Mouse (Mus musculus): ENCODE data around the gene Oat. TPM values are rescaled to one million over a fixed set of nuclear protein-coding genes. Genes with fewer than 3 reads are reported as not detected.

Gene Oat
- total RNA-seq, 2 experiments from 2014 or later = 73.8 to 76.2 TPM

DNA sequence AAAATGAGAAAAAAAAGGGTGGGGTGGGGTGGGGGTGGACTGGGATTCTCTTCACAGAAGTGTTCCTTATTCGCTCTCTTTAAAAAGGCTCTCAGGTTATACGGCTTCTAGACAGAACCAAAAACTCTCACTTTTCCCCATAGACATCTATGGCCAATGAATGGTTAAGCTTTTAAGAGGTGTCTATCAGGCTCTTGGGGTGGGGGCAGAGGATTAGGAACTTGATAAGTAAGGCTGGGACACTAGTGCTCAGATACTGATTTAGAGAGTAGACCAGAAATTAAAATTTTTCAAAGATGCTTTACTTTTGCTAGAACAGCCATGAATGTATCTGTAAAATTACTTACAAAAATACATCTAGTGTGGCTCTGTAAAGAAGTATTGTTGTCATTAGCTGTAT lies 18.1 kb upstream of the Oat start:
- no peak for DNase-seq (ENCODE audit: low spot score in 2 of 2)

DNA sequence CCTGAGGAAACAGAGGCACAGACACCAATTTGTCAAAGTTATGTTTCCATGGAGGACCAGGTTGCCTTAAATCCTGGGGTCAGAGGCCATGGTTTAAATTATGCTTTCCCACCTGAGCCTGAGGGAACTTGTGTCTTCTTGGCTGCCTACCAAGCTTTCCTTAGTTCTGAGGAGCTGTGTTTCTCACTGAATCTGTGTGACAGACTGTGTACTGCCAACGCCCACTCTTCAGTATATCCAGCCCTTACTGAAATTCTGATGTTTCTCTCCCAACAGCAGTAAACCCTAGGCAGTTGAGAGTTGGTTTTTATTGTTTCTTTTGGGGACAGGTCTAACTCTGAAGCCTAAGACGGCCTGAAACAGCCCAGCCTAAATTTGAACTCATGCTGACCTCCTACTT lies 17.6 kb upstream of the Oat start:
- DNase-seq (ENCODE audit: low spot score in 2 of 2) = no peak

DNA sequence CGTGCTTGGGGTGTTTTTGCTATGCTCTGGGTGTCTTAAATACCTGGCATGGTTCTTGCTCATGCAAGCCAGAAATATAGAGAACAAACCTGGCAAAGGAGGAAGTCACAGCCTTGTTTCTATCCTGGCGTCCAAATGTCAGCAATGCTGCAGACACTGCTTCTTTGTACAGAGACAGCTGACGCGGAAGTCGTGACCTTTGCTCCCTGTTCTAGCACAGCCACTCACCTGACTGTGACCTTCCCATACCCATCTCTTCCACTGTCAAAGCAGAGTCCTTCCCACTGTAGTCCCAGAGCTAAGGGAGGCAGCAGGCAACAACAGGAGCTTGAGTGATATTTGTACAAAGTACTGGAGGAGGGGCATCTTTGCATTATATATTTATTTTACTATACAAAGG lies 13.4 kb upstream of the Oat start:
- no peak for DNase-seq (ENCODE audit: low spot score in 2 of 2)

DNA sequence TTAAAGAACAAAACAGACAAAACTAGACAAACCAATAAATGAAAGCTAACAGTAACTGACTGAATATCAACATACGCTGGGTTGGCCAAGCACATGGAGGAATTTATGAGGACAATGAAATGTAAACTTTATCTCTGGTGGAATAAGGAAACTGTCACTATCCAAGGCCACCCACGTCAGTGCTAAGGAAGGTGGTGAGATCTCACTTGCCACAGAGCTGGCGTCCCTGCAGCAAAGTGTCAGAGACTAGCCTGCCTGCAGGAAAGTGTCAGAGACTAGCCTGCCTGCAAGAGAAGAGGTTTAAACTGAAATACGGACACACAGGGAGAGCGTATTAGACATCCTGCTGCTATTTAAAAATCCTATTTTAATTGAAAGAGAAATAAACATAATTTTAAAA lies 11.0 kb upstream of the Oat start:
- DNase-seq (ENCODE audit: low spot score in 2 of 2) = no peak

DNA sequence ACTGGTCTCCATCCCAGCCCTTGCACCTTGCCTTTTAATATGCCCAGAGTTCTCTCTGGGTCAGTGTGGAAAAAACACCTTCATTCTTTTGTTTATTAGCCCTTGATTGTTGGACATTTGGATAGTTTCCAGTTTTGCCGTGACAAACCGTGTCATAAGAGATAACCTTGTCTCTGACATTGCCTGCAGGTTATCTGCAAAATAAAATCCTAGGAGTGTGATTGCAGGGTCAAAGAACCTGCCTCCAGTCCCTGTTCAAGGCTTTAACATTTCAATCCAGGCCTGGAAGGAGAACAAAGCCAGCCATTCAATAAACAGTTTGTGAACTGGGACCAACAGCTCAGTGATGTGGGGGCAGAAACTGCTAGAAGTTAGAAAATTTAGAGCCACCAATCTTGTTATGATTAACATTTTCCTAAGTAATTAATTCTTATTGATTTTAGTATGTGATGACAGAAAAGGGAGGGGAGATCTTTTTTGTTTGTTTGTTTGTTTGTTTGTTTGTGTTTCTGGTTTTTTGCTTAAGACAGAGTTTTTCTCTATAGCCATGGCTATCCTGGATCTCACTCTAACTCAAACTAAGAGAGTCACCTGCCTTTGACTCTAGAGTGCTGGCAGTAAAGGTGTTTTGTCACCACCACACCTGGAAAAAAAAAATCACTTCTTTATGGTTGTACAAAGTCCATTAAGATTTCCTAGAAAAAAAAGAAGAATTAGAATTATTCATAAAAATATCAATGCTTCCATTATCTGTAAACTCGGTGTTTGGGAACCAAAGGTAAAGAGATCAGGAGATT lies 9.7 kb upstream of the Oat start:
- DNase-seq (ENCODE audit: low spot score in 2 of 2) = no peak

DNA sequence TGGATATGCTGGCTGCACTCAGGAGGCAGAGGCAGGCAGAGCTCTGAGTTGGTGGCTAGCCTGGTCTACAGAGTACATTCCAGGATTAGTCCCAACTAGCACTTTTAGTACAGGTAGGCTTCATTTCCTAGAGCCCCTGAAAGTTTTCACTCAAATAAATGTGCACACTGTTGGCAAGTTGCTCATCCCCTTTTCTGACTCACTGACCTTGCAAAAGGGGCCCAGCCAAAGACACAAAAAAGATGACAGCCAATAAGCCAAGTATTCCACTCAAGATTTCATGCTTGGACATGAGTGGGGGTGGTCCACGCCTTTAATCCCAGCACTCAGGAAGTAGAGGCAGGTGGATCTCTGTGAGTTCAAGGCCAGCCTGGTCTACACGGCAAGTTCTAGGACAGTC lies 5.2 kb upstream of the Oat start:
- DNase-seq (ENCODE audit: low spot score in 2 of 2) = no peak

DNA sequence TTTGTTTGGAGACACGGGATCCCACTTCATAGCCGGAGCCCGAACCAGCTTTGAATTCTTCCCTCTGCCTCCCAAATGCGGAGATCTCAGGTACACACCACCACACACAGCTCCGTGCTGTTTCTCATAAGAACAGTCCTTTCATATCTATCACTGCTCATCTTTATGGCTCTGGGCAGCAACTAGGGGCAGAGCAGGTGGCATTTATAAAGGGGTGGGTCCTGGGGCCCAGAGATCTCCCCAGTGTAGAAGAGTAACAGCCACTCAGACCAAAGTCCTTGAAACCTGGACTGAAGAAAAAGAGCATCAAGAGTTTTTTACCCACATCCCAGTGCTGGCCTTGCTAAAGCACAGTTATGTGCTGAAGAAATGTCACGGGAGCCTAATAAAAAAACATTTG lies 4.3 kb upstream of the Oat start:
- DNase-seq (ENCODE audit: low spot score in 2 of 2) = no peak

DNA sequence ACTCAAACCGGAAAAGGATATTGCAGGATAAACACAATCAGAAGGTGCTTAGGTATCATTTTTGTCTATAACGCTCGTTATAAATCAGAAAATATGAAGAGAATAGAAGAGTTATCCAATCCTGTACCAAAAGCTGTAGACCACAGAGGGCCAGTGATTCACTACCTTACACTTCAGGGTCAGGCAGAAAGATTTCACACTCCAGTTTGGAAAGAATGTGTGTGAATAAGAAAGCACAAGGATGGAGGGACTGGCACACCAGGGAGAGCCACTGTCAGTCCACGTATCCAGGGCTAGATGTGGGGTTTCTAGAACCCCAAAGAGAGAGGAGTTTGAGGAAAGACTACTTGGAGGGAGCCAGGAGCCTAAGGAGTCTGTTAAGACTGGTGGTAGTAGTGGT lies 693 bp upstream of the Oat start:
- no peak for DNase-seq (ENCODE audit: low spot score in 2 of 2)

DNA sequence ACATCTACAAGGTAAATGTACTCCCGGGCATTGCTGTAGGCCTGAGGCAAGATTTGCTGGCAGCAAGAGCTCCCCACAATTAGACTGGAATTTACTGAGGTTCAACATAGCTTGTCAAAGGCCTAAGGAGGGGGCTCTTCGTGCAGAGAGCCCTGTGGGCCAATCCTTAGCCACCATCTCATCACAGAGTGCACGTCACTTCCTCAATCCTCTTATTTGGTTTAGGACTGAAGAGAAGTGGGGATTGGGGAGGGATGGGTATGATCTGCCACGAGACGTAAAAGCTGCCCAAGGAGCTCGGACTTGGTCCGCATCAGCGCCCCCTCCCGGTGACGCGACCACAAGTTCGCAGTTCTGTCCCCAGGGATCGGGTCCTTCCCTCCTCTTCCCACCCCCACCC lies 575 bp downstream of the Oat start:
- DNase-seq (ENCODE audit: low spot score in 2 of 2) = peak; percentile 70 to 86

DNA sequence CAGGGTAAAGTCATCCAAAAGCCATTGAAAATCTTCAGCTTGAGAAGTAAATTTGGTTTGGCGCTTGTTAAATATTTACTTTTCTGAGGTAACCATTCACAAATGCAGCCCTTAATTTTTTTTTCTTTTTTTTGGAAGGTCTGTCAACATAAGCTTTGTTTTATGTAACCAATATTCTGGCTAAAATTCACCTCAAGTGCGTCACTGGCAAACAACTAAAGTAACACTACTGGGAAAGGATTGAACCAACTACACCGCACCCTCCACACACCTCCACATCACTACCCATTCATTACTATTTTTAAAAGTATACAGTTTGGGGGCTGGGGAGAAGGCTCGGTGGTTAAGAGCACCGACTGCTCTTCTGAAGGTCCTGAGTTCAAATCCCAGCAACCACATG lies 1.6 kb downstream of the Oat start:
- DNase-seq (ENCODE audit: low spot score in 2 of 2) = no peak

DNA sequence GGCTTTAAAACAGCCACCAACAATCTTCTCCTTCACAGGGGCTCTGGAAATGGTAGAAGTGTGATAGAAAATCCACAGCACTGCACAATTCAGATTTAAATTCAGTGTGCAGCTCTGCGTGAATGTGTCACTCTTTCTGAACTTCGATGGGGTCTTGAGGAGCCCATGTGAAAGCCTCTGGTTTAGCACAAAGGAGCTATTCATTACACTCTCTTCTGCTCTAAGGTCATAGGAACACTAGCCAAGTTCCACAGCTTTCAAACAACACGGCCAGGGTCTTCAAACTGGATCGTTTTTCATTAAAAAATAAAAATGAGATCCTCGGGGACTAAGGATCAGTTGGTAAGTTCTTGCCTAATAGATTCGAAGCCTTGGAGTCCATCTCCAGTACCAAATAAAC lies 3.0 kb downstream of the Oat start:
- DNase-seq (ENCODE audit: low spot score in 2 of 2) = no peak

DNA sequence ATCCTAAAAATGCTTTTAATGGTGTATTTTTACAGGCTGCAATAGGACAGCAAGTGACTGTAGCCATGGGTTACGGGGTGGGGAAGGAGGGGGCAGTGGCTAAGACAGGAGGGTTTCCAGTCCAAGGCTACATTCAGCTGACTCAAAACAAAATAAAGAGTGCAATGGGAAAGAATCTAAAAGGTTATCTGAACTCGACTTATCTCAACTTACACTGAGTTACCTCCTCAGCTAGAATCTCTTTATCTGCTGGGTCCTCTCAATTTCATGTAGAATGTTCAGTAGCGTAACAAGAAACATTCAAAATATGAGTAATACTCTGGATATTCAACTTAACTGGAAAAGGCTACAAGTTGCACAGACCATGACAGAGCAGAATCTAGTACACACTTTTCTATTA lies 3.5 kb downstream of the Oat start:
- no peak for DNase-seq (ENCODE audit: low spot score in 2 of 2)

DNA sequence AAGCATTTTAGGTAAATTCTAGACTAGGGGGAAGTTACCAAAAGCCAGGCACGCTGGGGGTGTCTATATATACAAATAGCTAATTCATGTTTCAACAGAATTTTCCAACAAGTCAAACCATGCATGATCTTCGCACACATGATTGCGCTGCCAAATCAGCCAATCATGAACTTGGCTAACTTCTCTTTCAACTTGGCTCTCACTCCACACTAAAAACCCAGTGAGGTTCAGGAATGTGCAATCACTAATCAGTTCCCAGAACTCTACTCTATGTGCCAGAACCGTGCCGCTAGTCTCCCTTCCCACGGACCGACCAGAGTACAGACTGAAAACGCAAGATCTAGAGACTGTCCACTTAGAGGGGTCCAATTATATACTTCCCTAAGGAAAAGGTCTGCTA lies 4.7 kb downstream of the Oat start:
- peak in 1 of 2 experiments; percentile 19 for DNase-seq (ENCODE audit: low spot score in 2 of 2)

DNA sequence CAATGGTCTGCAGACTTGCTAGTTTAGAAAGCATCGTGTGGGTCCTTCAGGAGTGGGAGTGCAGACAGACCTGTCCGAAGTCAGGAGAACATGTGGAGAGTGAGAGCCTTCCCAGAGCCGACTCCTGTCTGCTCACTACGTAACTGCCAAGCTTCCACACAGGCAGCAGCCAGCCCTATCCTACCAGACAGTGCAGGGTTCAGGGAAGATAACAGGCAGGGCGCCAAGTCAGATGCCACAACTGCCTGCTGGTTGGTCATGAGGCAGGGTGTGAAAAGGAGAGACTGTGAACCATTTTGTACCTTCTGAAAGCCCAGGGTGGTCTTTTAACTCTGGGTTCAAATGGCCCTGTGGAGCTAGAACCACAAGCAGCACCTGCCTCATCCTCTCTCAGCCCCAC lies 6.1 kb downstream of the Oat start:
- DNase-seq (ENCODE audit: low spot score in 2 of 2) = no peak

DNA sequence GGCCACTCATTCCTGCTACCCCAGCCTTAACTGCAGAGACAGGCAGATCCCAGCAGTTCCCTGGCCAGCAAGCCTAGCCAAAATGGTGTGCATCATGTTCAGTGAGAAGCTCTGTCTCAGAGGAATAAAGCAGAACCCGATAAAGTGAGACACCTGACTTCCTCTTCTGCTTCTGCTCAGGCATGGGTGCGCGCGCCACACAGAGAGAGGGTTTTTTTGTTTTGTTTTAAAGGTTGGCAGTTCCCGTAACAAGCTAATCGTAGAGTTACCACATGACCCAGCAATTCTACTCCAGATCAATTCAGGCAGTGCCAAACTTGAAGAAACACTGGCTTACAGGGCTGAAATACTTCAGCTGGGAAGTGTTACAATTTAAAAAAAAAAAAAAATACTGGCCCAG lies 7.4 kb downstream of the Oat start:
- DNase-seq (ENCODE audit: low spot score in 2 of 2) = no peak

DNA sequence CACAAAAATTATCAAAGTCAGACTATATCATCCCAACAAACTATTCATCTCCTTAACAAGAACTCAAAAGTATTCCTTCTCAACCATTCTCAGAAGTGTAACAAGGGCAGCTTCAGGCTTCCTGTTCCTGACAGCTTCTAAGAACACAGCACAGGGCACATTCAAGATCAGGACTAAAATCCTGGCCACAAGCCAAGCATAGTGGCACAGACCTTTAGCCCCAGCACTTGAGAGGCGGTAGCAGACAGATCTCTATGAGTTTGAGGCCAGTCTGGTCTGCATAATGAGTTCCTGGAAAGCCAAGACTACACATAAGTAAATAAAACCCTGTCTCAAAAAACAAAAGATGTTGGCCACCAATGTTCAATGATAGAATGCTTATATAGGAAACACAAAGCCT lies 10.4 kb downstream of the Oat start:
- no peak for DNase-seq (ENCODE audit: low spot score in 2 of 2)

DNA sequence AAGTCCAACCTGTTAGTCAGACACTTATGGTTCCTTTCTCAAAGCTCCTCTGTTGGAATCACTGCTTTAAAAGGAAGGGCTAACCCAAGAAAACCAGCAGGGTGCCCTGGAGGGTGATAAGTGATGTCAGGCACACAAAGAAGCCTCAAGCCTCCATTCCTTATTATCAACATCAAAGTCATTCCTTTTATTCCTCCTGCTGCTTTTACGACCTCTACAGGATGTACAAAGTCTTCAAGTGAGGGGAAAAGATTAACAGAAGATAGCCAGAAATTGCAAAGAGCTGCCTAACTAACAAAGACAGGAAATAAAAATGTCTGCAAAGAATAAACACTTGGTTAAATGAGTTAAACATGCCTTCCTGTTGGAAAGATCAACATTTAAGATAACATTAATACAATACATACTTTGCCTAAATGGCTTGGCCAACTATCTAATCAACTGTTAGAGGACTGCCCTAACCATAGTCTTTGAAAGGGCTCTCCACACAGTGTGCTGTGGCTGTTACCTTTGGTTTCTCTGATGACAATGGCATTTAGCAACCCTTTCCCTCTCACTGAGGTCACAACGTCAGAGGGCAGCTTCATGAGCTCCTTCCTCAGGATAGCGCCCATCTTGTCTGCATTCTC lies 16.9 kb downstream of the Oat start:
- no peak for DNase-seq (ENCODE audit: low spot score in 2 of 2)

DNA sequence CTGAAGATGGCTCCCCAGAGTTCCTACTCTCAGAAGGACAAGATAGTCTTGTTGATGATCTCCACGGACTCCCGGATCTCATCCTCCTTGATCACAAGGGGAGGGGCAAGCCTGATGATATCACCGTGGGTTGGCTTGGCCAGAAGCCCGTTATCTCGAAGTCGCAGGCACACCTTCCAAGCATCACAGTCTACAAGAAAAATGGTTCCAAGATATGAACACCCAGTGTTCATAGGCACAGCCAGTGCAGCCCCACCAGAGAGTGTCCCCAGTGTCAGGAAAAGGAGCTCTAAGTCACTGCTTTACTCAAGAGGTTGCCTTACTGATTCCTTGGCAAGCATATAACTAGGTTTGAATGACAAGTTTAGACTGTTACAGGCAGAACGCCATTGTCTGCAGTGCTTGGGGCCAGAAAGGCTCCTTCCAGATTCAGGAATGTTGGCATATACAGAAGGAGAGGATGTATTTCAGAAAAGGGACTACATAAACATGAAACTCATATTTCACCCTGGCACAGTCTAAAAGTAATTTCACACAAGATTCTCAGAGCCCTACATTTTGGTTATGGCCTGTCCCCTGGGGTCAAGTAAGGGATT lies 18.0 kb downstream of the Oat start:
- no peak for DNase-seq (ENCODE audit: low spot score in 2 of 2)

DNA sequence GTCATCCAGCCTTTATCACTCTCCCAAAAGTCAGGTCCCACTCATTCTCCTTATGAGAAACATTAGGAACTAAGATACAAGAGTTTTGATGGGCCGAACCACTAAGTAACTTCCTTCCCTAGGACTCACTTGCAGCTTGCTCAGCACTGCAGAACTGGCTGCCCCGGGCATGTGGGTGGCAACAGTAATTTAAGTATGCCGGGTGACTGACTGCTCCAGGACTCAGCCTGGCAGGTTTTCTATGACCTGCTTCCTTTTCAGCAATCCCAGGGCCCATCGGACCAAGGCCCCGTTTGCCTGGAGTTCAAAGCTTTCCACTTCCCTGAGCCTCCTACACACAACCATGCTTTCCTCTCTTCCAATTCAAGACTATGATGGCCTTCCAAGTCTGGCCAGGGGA lies 19.6 kb downstream of the Oat start:
- no peak for DNase-seq (ENCODE audit: low spot score in 2 of 2)

DNA sequence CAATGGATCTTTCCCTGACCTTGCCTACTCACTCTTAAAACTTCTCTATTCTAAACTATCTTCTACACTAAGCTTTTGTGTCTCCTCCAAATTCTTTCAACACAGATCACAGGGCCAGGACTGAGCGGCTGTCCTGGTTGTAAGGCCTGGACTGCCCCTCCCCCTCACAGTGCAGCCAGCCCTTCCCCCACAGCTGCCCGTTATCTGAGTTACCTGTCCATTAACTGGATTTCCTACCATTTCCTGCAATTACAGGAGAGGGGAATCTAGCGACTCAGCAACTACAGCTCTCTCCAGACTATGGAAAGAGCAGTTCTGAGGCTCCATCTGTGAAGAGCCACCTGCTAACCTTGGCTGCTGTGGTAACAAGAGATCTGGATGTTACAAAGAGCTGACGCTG lies 20.3 kb downstream of the Oat start:
- no peak for DNase-seq (ENCODE audit: low spot score in 2 of 2)

DNA sequence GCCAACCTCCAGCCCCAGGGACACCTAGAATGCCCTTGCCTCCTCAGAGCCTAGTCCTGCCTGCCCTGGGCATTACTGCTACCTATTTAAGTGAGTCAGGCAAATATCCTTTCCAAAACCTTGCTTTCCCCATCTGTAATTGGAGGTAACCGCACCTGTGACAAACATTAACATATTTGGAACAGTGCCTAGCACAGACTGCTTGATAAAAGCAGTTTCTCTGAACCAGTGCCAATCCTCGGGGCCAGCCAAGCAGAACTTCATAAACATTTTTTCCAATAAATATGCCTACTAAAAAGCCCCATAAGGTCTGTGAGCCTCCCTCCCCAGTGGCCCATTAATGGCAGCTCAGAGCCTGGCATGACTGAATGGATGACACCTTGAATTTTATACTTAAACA lies 22.1 kb downstream of the Oat start:
- DNase-seq (ENCODE audit: low spot score in 2 of 2) = no peak

DNA sequence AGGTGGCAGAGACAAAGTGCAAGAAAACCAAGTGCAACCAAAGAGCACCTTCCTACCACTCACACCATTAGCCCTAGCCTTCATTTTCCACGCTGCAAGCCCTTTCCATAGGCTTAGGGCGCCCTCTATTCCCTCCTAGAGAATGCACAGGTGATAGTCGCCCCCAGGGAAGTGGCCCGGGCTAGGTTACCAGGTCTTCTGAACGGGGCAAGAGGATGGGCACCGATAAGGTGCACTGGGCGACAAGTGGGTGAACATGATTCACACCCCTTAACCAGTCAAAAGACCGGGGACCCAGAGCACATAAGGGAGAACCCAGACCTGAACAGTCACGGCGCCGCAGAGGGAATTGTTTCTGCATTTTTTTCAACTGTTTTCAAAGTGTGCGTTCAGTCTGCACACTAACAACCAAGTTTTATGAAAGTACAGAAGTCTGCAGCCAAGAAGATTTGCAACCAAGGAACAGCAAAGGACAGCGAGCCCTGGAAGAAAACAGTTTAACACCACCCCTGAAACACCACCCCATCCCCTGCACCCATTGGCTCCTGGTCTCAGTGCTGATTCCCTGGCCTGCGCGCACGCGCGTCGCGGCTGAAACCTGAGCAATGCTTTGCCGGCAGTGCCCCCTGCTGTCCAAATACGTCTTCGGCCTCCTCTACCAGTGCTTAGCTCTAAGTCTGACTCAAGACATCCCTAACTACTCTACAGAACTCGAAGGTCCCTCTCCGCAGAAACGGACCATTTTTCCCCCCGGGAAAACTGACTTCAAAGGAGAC lies 24.7 kb downstream of the Oat start:
- peak; percentile 95 for DNase-seq (ENCODE audit: low spot score in 2 of 2)

Data from gastrocnemius, postnatal 4 days (tissue).